Mouse (Mus musculus) kidney, embryonic 14.5 days (tissue): ENCODE data around the gene B9d2. TPM values are rescaled to one million over a fixed set of nuclear protein-coding genes. Genes with fewer than 3 reads are reported as not detected.
"Not testable (repeated sequence)": the region's sequence is repeated elsewhere in the genome, so short reads cannot be mapped to it uniquely, and the experiment has no call there.

ENCODE experiments used
- ATAC-seq: fragments of 200-750 bp; cut with Nextera tagmentation; 2 replicates; pipeline ENCODE4 v1.8.0; 2017; ENCODE audit warnings: moderate number of reproducible peaks, mild to moderate bottlenecking, moderate TSS enrichment, moderate library complexity; ENCODE audit not compliant: low FRiP score, low TSS enrichment
- H3K27ac ChIP-seq: fragments of 300-500 bp; sonication (generic); 2 replicates; pipeline ENCODE4 v1.5.1; 2014; ENCODE audit warnings: low read depth, mild to moderate bottlenecking, low read length, moderate library complexity, mixed read lengths
- H3K27me3 ChIP-seq: fragments of 300-500 bp; sonication (generic); 2 replicates; pipeline ENCODE4 v1.6.1; 2014; ENCODE audit warnings: mild to moderate bottlenecking, low read length; ENCODE audit not compliant: control insufficient read depth, insufficient read depth
- H3K36me3 ChIP-seq: fragments of 300-500 bp; sonication (generic); 2 replicates; pipeline ENCODE4 v1.6.1; 2014; ENCODE audit warnings: low read length, mixed read lengths; ENCODE audit not compliant: control insufficient read depth, insufficient read depth
- H3K4me1 ChIP-seq: fragments of 300-500 bp; sonication (generic); 2 replicates; pipeline ENCODE4 v1.6.1; 2014; ENCODE audit warnings: low read length, mixed read lengths; ENCODE audit not compliant: control insufficient read depth, insufficient read depth
- H3K4me2 ChIP-seq: fragments of 300-500 bp; sonication (generic); replicated peaks from 2 replicates; pipeline ENCODE4 v1.6.1; 2014; ENCODE audit warnings: low read depth, mild to moderate bottlenecking, low read length
- H3K4me3 ChIP-seq: fragments of 300-500 bp; sonication (generic); 2 replicates; pipeline ENCODE4 v1.5.1; 2014; ENCODE audit warnings: mild to moderate bottlenecking, low read length
- H3K9ac ChIP-seq: fragments of 300-500 bp; sonication (generic); 2 replicates; pipeline ENCODE4 v1.6.1; 2014; ENCODE audit warnings: low read depth, mild to moderate bottlenecking, low read length, moderate library complexity
- H3K9me3 ChIP-seq: fragments of 300-500 bp; sonication (generic); 2 replicates; pipeline ENCODE4 v1.6.1; 2016; ENCODE audit warnings: low read length; ENCODE audit not compliant: control insufficient read depth
- WGBS: fragments of 180-500 bp; shearing (Covaris S2); extraction: QIAGEN DNeasy Blood & Tissue Kit; methylation state at CpG from one replicate; pipeline ENCODE4 v1.1.7; 2014; 5-methylcytosine and 5-hydroxymethylcytosine counted together
- polyA plus RNA-seq: library from polyadenylated mRNA; unstranded; fragments of >200 nt; fragmentation: Nextera tagmentation; extraction: Ambion mirVana; gene quantifications from 2 replicates; pipeline ENCODE4 v1.2.1, GENCODE M21; 2014

B9d2 gene
- polyA plus RNA-seq, 1 experiment from 2014 or later, result 36.5 TPM

GRCm38 (mm10) chr7:25712801-25713200 is 32.2 kb downstream of the B9d2 start:
- H3K4me1 ChIP-seq, result peaks cover 19% of the 10 kb centered on the region
- H3K9ac ChIP-seq, result no peak overlapping the region
- H3K27me3 ChIP-seq, result no peaks in the 10 kb centered on the region
- no peaks in the 10 kb centered on the region for H3K9me3 ChIP-seq
- WGBS, result 93% methylated on average over 9 of the region's 9 CpGs
- H3K27ac ChIP-seq, result no peak overlapping the region
- ATAC-seq, result no peak
- peaks cover 43% of the 10 kb centered on the region for H3K36me3 ChIP-seq
- no peak overlapping the region for H3K4me2 ChIP-seq
- H3K4me3 ChIP-seq, result no peak overlapping the region

- ATAC-seq, result no peak
- Histone ChIP-seq H3K4me3 (no peak overlapping the region), H3K27me3 (no peaks in the 10 kb centered on the region), H3K9ac (no peak overlapping the region), H3K4me2 (no peak overlapping the region), H3K9me3 (no peaks in the 10 kb centered on the region), H3K4me1 (peaks cover 25% of the 10 kb centered on the region), H3K27ac (no peak overlapping the region), H3K36me3 (peaks cover 43% of the 10 kb centered on the region)
- WGBS, result 93% methylated on average over 8 of the region's 8 CpGs
Observed at GRCm38 (mm10) chr7:25714581-25714980, 34.0 kb downstream of the B9d2 start.

GRCm38 (mm10) chr7:25715731-25716271 is 35.2 kb downstream of the B9d2 start:
- Histone ChIP-seq H3K4me3 (no peak overlapping the region), H3K36me3 (peaks cover 51% of the 10 kb centered on the region), H3K4me1 (peaks cover 19% of the 10 kb centered on the region), H3K4me2 (no peak overlapping the region), H3K27ac (no peak overlapping the region), H3K9ac (no peak overlapping the region), H3K27me3 (no peaks in the 10 kb centered on the region), H3K9me3 (no peaks in the 10 kb centered on the region)
- WGBS, result 96% methylated on average over 22 of the region's 22 CpGs
- no peak for ATAC-seq

- ATAC-seq, result no peak
- no peaks in the 10 kb centered on the region for H3K9me3 ChIP-seq
- H3K4me3 ChIP-seq, result peak overlapping the region; percentile 70; the same call in 1 of the 2 replicates
- H3K4me1 ChIP-seq, result peaks cover 13% of the 10 kb centered on the region
- H3K4me2 ChIP-seq, result peak overlapping the region; percentile 82
- H3K27me3 ChIP-seq, result no peaks in the 10 kb centered on the region
- no peak overlapping the region for H3K27ac ChIP-seq
- peaks cover 64% of the 10 kb centered on the region for H3K36me3 ChIP-seq
- 94% methylated on average over 3 of the region's 3 CpGs for WGBS
- peak overlapping the region; percentile 44; the same call in 1 of the 2 replicates for H3K9ac ChIP-seq
Observed at GRCm38 (mm10) chr7:25717478-25717877, 36.9 kb downstream of the B9d2 start.

GRCm38 (mm10) chr7:25718788-25719417 is 38.3 kb downstream of the B9d2 start, which contains the start of gene Ccdc97:
TSS of gene Ccdc97 (minus strand) at chr7:25719088.
- peak within 1 kb of the TSS; percentile 82 for H3K4me2 ChIP-seq
- peak within 1 kb of the TSS; percentile 70 for H3K4me3 ChIP-seq
- no peaks in the 10 kb centered on the region for H3K9me3 ChIP-seq
- H3K9ac ChIP-seq, result peak within 1 kb of the TSS; percentile 71
- peaks cover 13% of the 10 kb centered on the region for H3K4me1 ChIP-seq
- peak; percentile 84 for ATAC-seq
- no peaks in the 10 kb centered on the region for H3K27me3 ChIP-seq
- peak within 1 kb of the TSS; percentile 84 for H3K27ac ChIP-seq
- H3K36me3 ChIP-seq, result peaks cover 64% of the 10 kb centered on the region
- WGBS, result 5% methylated on average over 32 of the region's 32 CpGs

GRCm38 (mm10) chr7:25719761-25720610 is 39.4 kb downstream of the B9d2 start:
- H3K36me3 ChIP-seq, result peaks cover 64% of the 10 kb centered on the region
- no peak overlapping the region for H3K9ac ChIP-seq
- H3K4me1 ChIP-seq, result peaks cover 13% of the 10 kb centered on the region
- H3K27me3 ChIP-seq, result no peaks in the 10 kb centered on the region
- H3K4me2 ChIP-seq, result no peak overlapping the region
- no peaks in the 10 kb centered on the region for H3K9me3 ChIP-seq
- 66% methylated on average over 10 of the region's 10 CpGs for WGBS
- H3K4me3 ChIP-seq, result no peak overlapping the region
- peak; percentile 36; the same call in 1 of the 2 replicates for ATAC-seq
- no peak overlapping the region; the same call in 1 of the 2 replicates for H3K27ac ChIP-seq

GRCm38 (mm10) chr7:25720760-25721159 is 40.2 kb downstream of the B9d2 start:
- 95% methylated on average over 5 of the region's 5 CpGs for WGBS
- no peak overlapping the region for H3K9ac ChIP-seq
- no peak for ATAC-seq
- H3K4me3 ChIP-seq, result no peak overlapping the region
- H3K27me3 ChIP-seq, result no peaks in the 10 kb centered on the region
- H3K9me3 ChIP-seq, result no peaks in the 10 kb centered on the region
- H3K4me1 ChIP-seq, result peaks cover 13% of the 10 kb centered on the region
- H3K4me2 ChIP-seq, result no peak overlapping the region
- H3K36me3 ChIP-seq, result peaks cover 64% of the 10 kb centered on the region
- H3K27ac ChIP-seq, result no peak overlapping the region

GRCm38 (mm10) chr7:25721776-25722175 is 41.2 kb downstream of the B9d2 start:
- not testable (repeated sequence) for ATAC-seq, H3K27me3 ChIP-seq, H3K9me3 ChIP-seq, H3K27ac ChIP-seq, H3K4me3 ChIP-seq, H3K4me2 ChIP-seq, H3K9ac ChIP-seq
- peaks cover 13% of the 10 kb centered on the region for H3K4me1 ChIP-seq
- peaks cover 66% of the 10 kb centered on the region for H3K36me3 ChIP-seq

GRCm38 (mm10) chr7:25725886-25726285 is 45.3 kb downstream of the B9d2 start:
- Histone ChIP-seq H3K9ac (no peak overlapping the region), H3K36me3 (peaks cover 97% of the 10 kb centered on the region), H3K4me1 (no peaks in the 10 kb centered on the region), H3K27me3 (no peaks in the 10 kb centered on the region), H3K9me3 (no peaks in the 10 kb centered on the region), H3K4me2 (no peak overlapping the region), H3K4me3 (no peak overlapping the region), H3K27ac (no peak overlapping the region)
- ATAC-seq, result no peak
- WGBS, result 80% methylated on average over 19 of the region's 19 CpGs
